Comparison of ENCODE assay signal across 8 mouse cellular contexts in the genomic region with DNA sequence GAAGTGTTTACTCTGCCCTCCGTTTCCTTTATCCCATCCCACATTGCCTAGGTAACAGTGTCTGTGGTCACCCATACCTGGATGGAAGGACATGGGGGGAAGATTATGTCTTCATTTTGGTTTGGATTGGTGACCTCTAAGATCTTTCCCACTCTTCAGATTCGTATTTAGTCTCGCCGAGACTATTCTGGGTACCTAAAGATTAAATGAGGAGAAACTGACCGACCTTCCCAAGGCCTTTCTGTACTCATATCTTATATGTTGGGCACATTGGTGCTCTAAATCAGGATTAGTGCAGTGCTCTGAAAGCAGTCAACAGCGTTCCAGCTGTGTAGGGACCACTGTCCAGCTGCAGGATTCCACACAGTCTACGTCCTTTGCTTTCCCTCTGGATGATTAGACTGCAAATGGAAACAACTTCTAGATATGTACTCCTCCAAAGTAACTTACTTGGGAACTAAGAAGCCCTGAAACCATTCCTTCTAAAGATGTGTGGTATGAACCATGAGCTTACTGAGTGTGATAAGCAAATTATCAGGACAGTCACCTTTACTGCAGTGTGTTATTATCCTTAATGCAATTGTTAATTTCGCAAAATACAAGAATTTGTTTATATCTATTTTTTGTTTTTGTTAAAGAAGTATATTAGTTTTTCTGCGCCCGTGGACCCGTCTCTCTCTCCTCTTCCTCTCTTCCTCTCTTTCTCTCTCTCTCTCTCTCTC. TPM values are rescaled to one million over a fixed set of nuclear protein-coding genes. Genes with fewer than 3 reads are reported as not detected.
DNase-seq lines count a peak whose midpoint lies in the region; ATAC-seq and TF ChIP-seq lines count a peak whose summit lies in the region.

No protein-coding gene starts in this region.

- H3K4me2 ChIP-seq in heart, embryonic 13.5 days = peak overlapping the region; percentile 85
- peak overlapping the region; percentile 79 for H3K4me2 ChIP-seq in forebrain, embryonic 14.5 days (ENCODE audit: low read length)
- H3K4me2 ChIP-seq in liver, postnatal 0 days (ENCODE audit: low read depth, low read length) = peak overlapping the region; percentile 76

- H3K27me3 ChIP-seq in heart, embryonic 13.5 days (replicated peaks) = no peaks in the 10 kb centered on the region
- no peaks in the 10 kb centered on the region for H3K27me3 ChIP-seq in forebrain, embryonic 14.5 days (replicated peaks; ENCODE audit: control insufficient read depth, insufficient read depth, low read length)
- H3K27me3 ChIP-seq in liver, postnatal 0 days (ENCODE audit: insufficient read depth, low read length) = no peaks in the 10 kb centered on the region

- DNase-seq in heart, adult 11 months = no peak
- DNase-seq in ES-E14 (ENCODE audit: low read depth, low spot score) = no peak
- DNase-seq in forebrain, embryonic 14.5 days (ENCODE audit: low spot score) = no peak
- no peak for DNase-seq in liver, postnatal 0 days
- no peak for DNase-seq in urinary bladder, adult 18-20 months (ENCODE audit: low spot score in 2 of 2)
- DNase-seq in testis, postnatal 14 days (ENCODE audit: low spot score) = no peak
- DNase-seq in ovary, adult 18-20 months (ENCODE audit: low spot score) = no peak

- peak overlapping the region; percentile 98 for H3K27ac ChIP-seq in heart, embryonic 13.5 days (replicated peaks)
- H3K27ac ChIP-seq in ES-E14 (ENCODE audit: insufficient read depth, low read depth, low read length, poor library complexity, severe bottlenecking) = no peak overlapping the region; the same call in 1 of the 2 replicates
- H3K27ac ChIP-seq in forebrain, embryonic 14.5 days (ENCODE audit: low read depth, low read length) = peak overlapping the region; percentile 97; the same call in 1 of the 2 replicates
- peak overlapping the region; percentile 95 for H3K27ac ChIP-seq in liver, postnatal 0 days (ENCODE audit: low read depth)

- in situ Hi-C loops in ES-E14 (cut with MboI; ENCODE audit: low sequenced_read_pairs in 2 of 2, unreplicated experiment in 2 of 2) = no loop called here

- TF ChIP-seq EP300 in liver, postnatal 0 days (IDR thresholded peaks at IDR 0.05; ENCODE audit: low read depth) = no peak

- ATAC-seq in heart, embryonic 13.5 days (ENCODE audit: extremely low read depth, insufficient number of reproducible peaks, low FRiP score, low TSS enrichment) = 0 out of 2 replicates have a peak, but pooled peaks have one; percentile 4
- peak; percentile 1; the same call in 1 of the 2 replicates for ATAC-seq in forebrain, embryonic 14.5 days
- ATAC-seq in liver, postnatal 0 days = no peak

- peaks cover 28% of the 10 kb centered on the region for H3K4me1 ChIP-seq in heart, embryonic 13.5 days
- H3K4me1 ChIP-seq in ES-E14 (ENCODE audit: control insufficient read depth in 2 of 2, insufficient read depth in 2 of 2, low read length in 2 of 2, poor library complexity in 1 of 2) = peaks cover 6 to 8% of the 10 kb centered on the region in 2 experiments; a peak in 3 of 4 replicates
- peaks cover 8% of the 10 kb centered on the region for H3K4me1 ChIP-seq in forebrain, embryonic 14.5 days (ENCODE audit: control insufficient read depth, insufficient read depth, low read length)
- peaks cover 6% of the 10 kb centered on the region for H3K4me1 ChIP-seq in liver, postnatal 0 days (ENCODE audit: insufficient read depth)

- H3K4me3 ChIP-seq in heart, embryonic 13.5 days = peak overlapping the region; percentile 72
- peak overlapping the region; percentile 85 to 93 for H3K4me3 ChIP-seq in ES-E14 (ENCODE audit: insufficient read depth in 1 of 2, low read depth in 1 of 2, low read length in 2 of 2, poor library complexity in 1 of 2, severe bottlenecking in 1 of 2)
- peak overlapping the region; percentile 69 for H3K4me3 ChIP-seq in forebrain, embryonic 14.5 days (ENCODE audit: low read depth, low read length)
- peak overlapping the region; percentile 65 for H3K4me3 ChIP-seq in liver, postnatal 0 days (ENCODE audit: low read depth, low read length)

- H3K9ac ChIP-seq in heart, embryonic 13.5 days = peak overlapping the region; percentile 96
- peak overlapping the region; percentile 77 for H3K9ac ChIP-seq in ES-E14 (ENCODE audit: insufficient read depth, low read depth, low read length, poor library complexity, severe bottlenecking)
- H3K9ac ChIP-seq in forebrain, embryonic 14.5 days (ENCODE audit: low read length) = peak overlapping the region; percentile 96
- peak overlapping the region; percentile 89 for H3K9ac ChIP-seq in liver, postnatal 0 days (replicated peaks)

- WGBS in heart, embryonic 13.5 days = 35% methylated on average over 11 of the region's 11 CpGs
- 46% methylated on average over 11 of the region's 11 CpGs for WGBS in forebrain, embryonic 14.5 days
- 30% methylated on average over 11 of the region's 11 CpGs for WGBS in liver, postnatal 0 days (ENCODE audit: insufficient replicate concordance)

- no peak for TF ChIP-seq CTCF in liver, postnatal 0 days (IDR thresholded peaks at IDR 0.05; ENCODE audit: low read depth)

- no peaks in the 10 kb centered on the region for H3K9me3 ChIP-seq in heart, embryonic 13.5 days
- no peaks in the 10 kb centered on the region for H3K9me3 ChIP-seq in ES-E14 (ENCODE audit: control insufficient read depth, insufficient read depth, low read depth, low read length)
- no peaks in the 10 kb centered on the region for H3K9me3 ChIP-seq in forebrain, embryonic 14.5 days (replicated peaks; ENCODE audit: control insufficient read depth, low read length)
- H3K9me3 ChIP-seq in liver, postnatal 0 days (ENCODE audit: low read length) = no peaks in the 10 kb centered on the region

- no peaks in the 10 kb centered on the region for H3K36me3 ChIP-seq in heart, embryonic 13.5 days
- no peaks in the 10 kb centered on the region for H3K36me3 ChIP-seq in ES-E14 (ENCODE audit: control insufficient read depth, insufficient read depth, low read length, poor library complexity, severe bottlenecking)
- no peaks in the 10 kb centered on the region for H3K36me3 ChIP-seq in forebrain, embryonic 14.5 days (ENCODE audit: control insufficient read depth, insufficient read depth, low read length)
- H3K36me3 ChIP-seq in liver, postnatal 0 days (replicated peaks; ENCODE audit: insufficient read depth, low read length) = no peaks in the 10 kb centered on the region

TF ChIP-seq in ES-E14, 5 proteins besides CTCF, POLR2A, EP300 and RAD21:
- TF ChIP-seq ZC3H11A (IDR thresholded peaks at IDR 0.05; ENCODE audit: borderline replicate concordance, low read depth, low read length) (no peak), HCFC1 (IDR thresholded peaks at IDR 0.05; ENCODE audit: borderline replicate concordance, insufficient read depth, low read length) (no peak), CHD2 (IDR thresholded peaks at IDR 0.05; ENCODE audit: low read depth, low read length) (no peak), ZNF384 (IDR thresholded peaks at IDR 0.05; ENCODE audit: low read depth, low read length) (no peak), MAFK (IDR thresholded peaks at IDR 0.05; ENCODE audit: insufficient read depth, low read depth, low read length) (no peak)

RNA-seq across cellular contexts. Expression of a gene that starts 0.9 kb away (rescaled TPM):
- polyA plus RNA-seq in heart, embryonic 13.5 days (2015; fragmentation: Nextera tagmentation; extraction: Ambion mirVana) = 6.2 and 6.9 TPM in 2 replicates
- 14.6 and 22.3 TPM in 2 replicates for total RNA-seq in ES-E14 (2012; rRNA removed)
- polyA plus RNA-seq in forebrain, embryonic 14.5 days (2014; fragmentation: Nextera tagmentation; extraction: Ambion mirVana) = 2.7 and 3.0 TPM in 2 replicates
- polyA plus RNA-seq in liver, postnatal 0 days (2015; fragmentation: Nextera tagmentation; extraction: Ambion mirVana) = 3.2 and 3.6 TPM in 2 replicates

RNA-seq across cellular contexts. Expression of a gene that starts 13.1 kb away (rescaled TPM):
- polyA plus RNA-seq in heart, embryonic 13.5 days (2015; fragmentation: Nextera tagmentation; extraction: Ambion mirVana) = not detected in 2 replicates
- total RNA-seq in ES-E14 (2012; rRNA removed) = not detected in 2 replicates
- 0.42 and 0.49 TPM in 2 replicates for polyA plus RNA-seq in forebrain, embryonic 14.5 days (2014; fragmentation: Nextera tagmentation; extraction: Ambion mirVana)
- not detected in 2 replicates for polyA plus RNA-seq in liver, postnatal 0 days (2015; fragmentation: Nextera tagmentation; extraction: Ambion mirVana)

RNA-seq across cellular contexts. Expression of a gene that starts 38.9 kb away (rescaled TPM):
- polyA plus RNA-seq in heart, embryonic 13.5 days (2015; fragmentation: Nextera tagmentation; extraction: Ambion mirVana) = 17.5 and 19.3 TPM in 2 replicates
- total RNA-seq in ES-E14 (2012; rRNA removed) = 14.6 and 16.5 TPM in 2 replicates
- polyA plus RNA-seq in forebrain, embryonic 14.5 days (2014; fragmentation: Nextera tagmentation; extraction: Ambion mirVana) = 15.2 and 15.3 TPM in 2 replicates
- 19.1 and 19.2 TPM in 2 replicates for polyA plus RNA-seq in liver, postnatal 0 days (2015; fragmentation: Nextera tagmentation; extraction: Ambion mirVana)
